Comparison of ENCODE assay signal across 8 mouse cellular contexts in the genomic region with DNA sequence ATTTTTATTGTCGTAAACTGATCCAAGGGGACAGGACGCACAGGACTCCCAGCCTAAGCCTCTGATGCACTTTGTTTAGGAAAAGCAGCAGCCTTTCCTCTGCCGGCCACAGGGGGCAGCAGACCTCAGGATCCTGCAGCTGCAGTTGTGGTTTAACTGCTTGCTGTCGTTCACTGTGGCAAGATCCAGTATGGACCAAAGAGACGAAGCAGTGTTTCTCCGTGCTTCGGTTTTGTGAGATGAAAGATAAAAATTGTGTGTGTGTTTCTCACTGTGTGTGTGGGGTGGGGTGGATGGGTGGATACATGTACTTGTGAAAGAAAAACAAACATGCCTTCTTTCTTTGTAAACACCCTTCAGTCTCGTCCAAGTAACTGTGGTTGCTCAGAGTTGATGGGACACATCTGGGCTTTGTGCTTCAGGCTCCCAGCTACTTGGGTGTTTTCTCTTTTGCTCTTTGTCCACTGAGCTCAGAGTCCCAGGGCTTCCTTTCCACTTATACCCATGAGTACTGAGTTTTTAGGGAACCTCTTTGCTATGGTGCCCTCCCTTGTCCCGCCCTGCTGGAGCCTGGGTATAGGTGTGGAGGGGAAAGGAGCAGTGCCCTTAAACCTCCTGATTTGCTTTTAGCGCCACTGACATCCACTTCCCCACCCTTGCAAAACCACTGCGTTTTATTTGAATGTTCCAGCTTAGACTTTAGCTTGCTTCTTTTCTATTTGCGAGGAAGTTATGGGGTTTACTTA. TPM values are rescaled to one million over a fixed set of nuclear protein-coding genes. Genes with fewer than 3 reads are reported as not detected.
DNase-seq lines count a peak whose midpoint lies in the region; ATAC-seq lines count a peak whose summit lies in the region.

No protein-coding gene starts in this region.

- DNase-seq in Muller cell, postnatal 12 days (ENCODE audit: inconsistent ontology term): peak; percentile 43
- DNase-seq in cerebellum, postnatal 36 days: peak; percentile 40 to 43
- DNase-seq in gastrocnemius, adult 18-20 months (ENCODE audit: low spot score): peak; percentile 58
- peak; percentile 36 to 42 for DNase-seq in layer of hippocampus, postnatal 36 days
- peak; percentile 62 for DNase-seq in lung, postnatal 14 days
- peak; percentile 70 for DNase-seq in retina, postnatal 1 day
- peak; percentile 67 to 81 for DNase-seq in thymus, postnatal 36 days

- H3K27ac ChIP-seq in hindbrain, embryonic 15.5 days (replicated peaks): no peak overlapping the region

- no peak overlapping the region for H3K9ac ChIP-seq in hindbrain, embryonic 15.5 days

- no peaks in the 10 kb centered on the region for H3K4me1 ChIP-seq in hindbrain, embryonic 15.5 days (replicated peaks)

- WGBS in hindbrain, embryonic 15.5 days: 47% methylated on average over 12 of the region's 12 CpGs

- peak; percentile 82 for ATAC-seq in hindbrain, embryonic 15.5 days (ENCODE audit: low FRiP score, low read depth)

- no peaks in the 10 kb centered on the region for H3K9me3 ChIP-seq in hindbrain, embryonic 15.5 days

- no peaks in the 10 kb centered on the region for H3K27me3 ChIP-seq in hindbrain, embryonic 15.5 days

- peak overlapping the region; percentile 16 for H3K4me3 ChIP-seq in hindbrain, embryonic 15.5 days

- H3K36me3 ChIP-seq in hindbrain, embryonic 15.5 days: no peaks in the 10 kb centered on the region

- peak overlapping the region; percentile 30 for H3K4me2 ChIP-seq in hindbrain, embryonic 15.5 days

RNA-seq across cellular contexts. Expression of a gene that starts 0.9 kb away (rescaled TPM):
- 1 to 10 TPM; 1.1 to 2.4 TPM for total RNA-seq in gastrocnemius, adult 18-20 months (2021)
- polyA plus RNA-seq in hindbrain, embryonic 15.5 days (2015; fragmentation: Nextera tagmentation; extraction: Ambion mirVana): 21.1 and 22.7 TPM in 2 replicates
- 1 to 10 TPM; 8.9 to 9.9 TPM for total RNA-seq in layer of hippocampus, postnatal 36 days (2021)

RNA-seq across cellular contexts. Expression of a gene that starts 58.7 kb away (rescaled TPM):
- total RNA-seq in gastrocnemius, adult 18-20 months (2021): 1 to 10 TPM; 1.5 to 2.3 TPM
- polyA plus RNA-seq in hindbrain, embryonic 15.5 days (2015; fragmentation: Nextera tagmentation; extraction: Ambion mirVana): 179 and 188 TPM in 2 replicates
- total RNA-seq in layer of hippocampus, postnatal 36 days (2021): 10 to 100 TPM; 69.9 to 76.2 TPM

RNA-seq across cellular contexts. Expression of a gene that starts 59.1 kb away (rescaled TPM):
- total RNA-seq in gastrocnemius, adult 18-20 months (2021): not detected
- not detected in 2 replicates for polyA plus RNA-seq in hindbrain, embryonic 15.5 days (2015; fragmentation: Nextera tagmentation; extraction: Ambion mirVana)
- total RNA-seq in layer of hippocampus, postnatal 36 days (2021): not detected

Comparison
In these comparisons a context has a peak if more than half of its experiments do, and no peak if none do; other contexts are left out.
1. RNA of a gene that starts 58.7 kb away (total RNA-seq): 69.9 to 76.2 TPM in layer of hippocampus, postnatal 36 days; 1.5 to 2.3 TPM in gastrocnemius, adult 18-20 months; every median in the first group is over 10 times any median in the second.
2. Peak in every context shown above with its lines, with median percentiles within 50 percentile points of each other: DNase-seq.